Mouse (Mus musculus) stomach, postnatal 0 days (tissue): Measurements from ENCODE around the gene Hmgb4.

Experiments
- CTCF ChIP-seq: IDR thresholded peaks from 2 replicates; pipeline ENCODE4 v1.5.1; 2016; ENCODE audit warnings: antibody characterized with exemption, low read depth, mild to moderate bottlenecking, moderate library complexity
- EP300 ChIP-seq: optimal IDR thresholded peaks from 2 replicates; pipeline ENCODE3; 2016; ENCODE audit warnings: antibody characterized with exemption

DNA sequence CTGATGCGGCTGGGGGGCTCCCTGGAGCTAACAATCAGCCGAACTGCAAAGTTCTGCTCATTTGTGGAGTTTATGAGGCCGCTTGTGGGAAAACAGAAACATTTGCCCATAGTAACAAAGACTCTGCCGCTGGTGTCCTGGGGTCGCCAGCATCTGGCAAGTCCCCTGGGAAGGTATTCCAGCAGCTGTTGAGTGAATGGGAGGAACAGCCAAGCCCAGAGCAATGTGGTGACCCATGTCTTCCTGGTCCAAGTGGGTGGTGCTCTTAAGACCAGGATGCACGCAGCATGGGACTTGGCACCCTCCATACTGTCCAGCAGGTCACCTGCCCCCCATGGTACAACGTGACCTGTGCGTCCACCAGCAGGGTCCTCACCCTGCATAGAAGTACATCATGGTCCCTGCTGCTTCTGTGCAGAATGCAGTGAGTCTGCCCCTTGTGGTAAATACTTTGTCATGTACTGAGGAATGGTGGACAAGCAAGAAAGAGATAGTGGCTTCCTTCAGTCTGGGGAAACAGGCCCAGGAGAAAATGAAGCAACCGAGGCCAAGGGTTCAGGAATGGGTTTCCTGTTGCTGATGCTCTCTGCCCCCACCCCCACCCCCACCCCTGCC lies 8.6 kb upstream of the Hmgb4 start:
- TF ChIP-seq CTCF, result peak; percentile 51
- no peak for TF ChIP-seq EP300
